8 mouse cellular contexts compared by ENCODE assay signal in the genomic region with DNA sequence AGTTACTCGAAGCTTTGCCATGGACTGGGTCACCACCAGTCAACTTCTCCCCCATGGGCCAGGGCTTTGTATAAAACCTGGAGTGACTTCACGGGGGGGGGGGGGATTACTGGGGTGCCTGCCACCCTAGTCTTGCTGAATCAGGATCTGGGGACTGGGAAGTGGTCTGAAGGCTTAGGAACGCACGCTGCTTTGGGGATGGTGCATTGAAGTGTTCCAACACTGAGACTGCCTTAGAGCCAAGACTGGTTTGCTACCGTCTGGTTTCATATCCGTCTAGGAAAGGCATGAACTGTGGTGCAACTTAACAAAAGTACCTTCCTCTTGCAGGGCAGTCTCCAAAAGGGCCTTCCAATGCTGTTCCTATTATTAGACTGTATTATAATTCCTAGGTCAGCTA. TPM values are rescaled to one million over a fixed set of nuclear protein-coding genes. Genes with fewer than 3 reads are reported as not detected.
A peak's percentile ranks its signal among the peaks of the same experiment; 100 is the strongest.
DNase-seq lines count a peak whose midpoint lies in the region; ATAC-seq and TF ChIP-seq lines count a peak whose summit lies in the region.

No protein-coding gene starts in this region.

- peak overlapping the region; percentile 66 for H3K4me2 ChIP-seq in lung, embryonic 15.5 days
- peak overlapping the region; percentile 83 for H3K4me2 ChIP-seq in liver, embryonic 14.5 days (ENCODE audit: low read depth)

- peaks cover 17% of the 10 kb centered on the region for H3K4me1 ChIP-seq in lung, embryonic 15.5 days
- peaks cover 8 to 10% of the 10 kb centered on the region in 2 experiments; a peak in 3 of 4 replicates for H3K4me1 ChIP-seq in liver, embryonic 14.5 days (replicated peaks; ENCODE audit: control insufficient read depth in 2 of 2, insufficient read depth in 2 of 2, low read length in 1 of 2)

- peak overlapping the region; percentile 62 for H3K4me3 ChIP-seq in lung, embryonic 15.5 days
- H3K4me3 ChIP-seq in liver, embryonic 14.5 days (ENCODE audit: insufficient read depth in 1 of 2, low read depth in 2 of 2, low read length in 2 of 2) = no peak overlapping the region; a peak in 1 of 4 replicates

- H3K27ac ChIP-seq in lung, embryonic 15.5 days = no peak overlapping the region
- H3K27ac ChIP-seq in liver, embryonic 14.5 days = no peak overlapping the region

- WGBS in lung, embryonic 15.5 days = 41% methylated on average over 6 of the region's 6 CpGs
- WGBS in liver, embryonic 14.5 days (ENCODE audit: insufficient replicate concordance) = 47% methylated on average over 6 of the region's 6 CpGs

- TF ChIP-seq EP300 in liver, embryonic 14.5 days (IDR thresholded peaks at IDR 0.05; ENCODE audit: low read depth) = no peak

- H3K9ac ChIP-seq in lung, embryonic 15.5 days = no peak overlapping the region
- H3K9ac ChIP-seq in liver, embryonic 14.5 days (replicated peaks) = no peak overlapping the region

- H3K36me3 ChIP-seq in lung, embryonic 15.5 days = peaks cover 37% of the 10 kb centered on the region
- peaks cover 20% of the 10 kb centered on the region for H3K36me3 ChIP-seq in liver, embryonic 14.5 days (replicated peaks; ENCODE audit: control insufficient read depth, insufficient read depth, low read depth)

- no peaks in the 10 kb centered on the region for H3K9me3 ChIP-seq in lung, embryonic 15.5 days
- no peaks in the 10 kb centered on the region for H3K9me3 ChIP-seq in liver, embryonic 14.5 days (ENCODE audit: control insufficient read depth, low read length)

- peak; percentile 6 to 20 for DNase-seq in frontal cortex, adult 2 months (ENCODE audit: extremely low spot score in 1 of 2, low spot score in 1 of 2)
- no peak for DNase-seq in frontal cortex, postnatal 36 days (ENCODE audit: low spot score in 2 of 2)
- no peak for DNase-seq in lung, adult 18-20 months
- DNase-seq in liver, embryonic 14.5 days (ENCODE audit: low read depth in 3 of 3, low spot score in 3 of 3) = no peak
- DNase-seq in telencephalon, adult 2 months (ENCODE audit: low read depth, low spot score) = peak; percentile 44
- no peak for DNase-seq in left cerebral cortex, adult 11 months (ENCODE audit: low spot score)
- no peak for DNase-seq in right cerebral cortex, postnatal 36 days (ENCODE audit: low spot score in 2 of 2)

- no peaks in the 10 kb centered on the region for H3K27me3 ChIP-seq in lung, embryonic 15.5 days
- H3K27me3 ChIP-seq in liver, embryonic 14.5 days (ENCODE audit: control insufficient read depth, insufficient read depth, low read length) = no peaks in the 10 kb centered on the region

- TF ChIP-seq CTCF in liver, embryonic 14.5 days (IDR thresholded peaks at IDR 0.05; ENCODE audit: low read depth) = no peak

- no peak for ATAC-seq in lung, embryonic 15.5 days (ENCODE audit: borderline replicate concordance, extremely low read depth, low FRiP score, low TSS enrichment)
- no peak for ATAC-seq in liver, embryonic 14.5 days (ENCODE audit: insufficient read depth)

RNA-seq across cellular contexts. Expression of a gene that starts 1.4 kb away (rescaled TPM):
- polyA plus RNA-seq in frontal cortex, adult 2 months (2012; rRNA removed) = 40.4 and 46.6 TPM in 2 replicates
- 82.6 and 89.4 TPM in 2 replicates for polyA plus RNA-seq in lung, embryonic 15.5 days (2015; fragmentation: Nextera tagmentation; extraction: Ambion mirVana)
- 10.7 and 14.2 TPM in 2 replicates for polyA plus RNA-seq in liver, embryonic 14.5 days (2012; rRNA removed)
- 54.7 and 55.2 TPM in 2 replicates for polyA plus RNA-seq in liver, embryonic 14.5 days (2014; fragmentation: Nextera tagmentation; extraction: Ambion mirVana)

RNA-seq across cellular contexts. Expression of a gene that starts 10.9 kb away (rescaled TPM):
- polyA plus RNA-seq in frontal cortex, adult 2 months (2012; rRNA removed) = 0.30 and 0.63 TPM in 2 replicates
- polyA plus RNA-seq in lung, embryonic 15.5 days (2015; fragmentation: Nextera tagmentation; extraction: Ambion mirVana) = 0.08 and 0.14 TPM in 2 replicates
- polyA plus RNA-seq in liver, embryonic 14.5 days (2012; rRNA removed) = not detected in 2 replicates
- polyA plus RNA-seq in liver, embryonic 14.5 days (2014; fragmentation: Nextera tagmentation; extraction: Ambion mirVana) = 0.08 TPM in 1 of 2 replicates, not detected in the other

RNA-seq across cellular contexts. Expression of a gene that starts 19.2 kb away (rescaled TPM):
- polyA plus RNA-seq in frontal cortex, adult 2 months (2012; rRNA removed) = 23.8 and 26.4 TPM in 2 replicates
- polyA plus RNA-seq in lung, embryonic 15.5 days (2015; fragmentation: Nextera tagmentation; extraction: Ambion mirVana) = 46.4 and 47.3 TPM in 2 replicates
- 6.0 and 9.3 TPM in 2 replicates for polyA plus RNA-seq in liver, embryonic 14.5 days (2012; rRNA removed)
- 26.5 and 27.3 TPM in 2 replicates for polyA plus RNA-seq in liver, embryonic 14.5 days (2014; fragmentation: Nextera tagmentation; extraction: Ambion mirVana)

RNA-seq across cellular contexts. Expression of a gene that starts 19.2 kb away (rescaled TPM):
- 48.2 and 50.2 TPM in 2 replicates for polyA plus RNA-seq in frontal cortex, adult 2 months (2012; rRNA removed)
- polyA plus RNA-seq in lung, embryonic 15.5 days (2015; fragmentation: Nextera tagmentation; extraction: Ambion mirVana) = 56.9 and 60.0 TPM in 2 replicates
- polyA plus RNA-seq in liver, embryonic 14.5 days (2012; rRNA removed) = 7.8 and 11.0 TPM in 2 replicates
- polyA plus RNA-seq in liver, embryonic 14.5 days (2014; fragmentation: Nextera tagmentation; extraction: Ambion mirVana) = 22.5 and 26.4 TPM in 2 replicates

RNA-seq across cellular contexts. Expression of a gene that starts 35.3 kb away (rescaled TPM):
- polyA plus RNA-seq in frontal cortex, adult 2 months (2012; rRNA removed) = 3.1 and 4.2 TPM in 2 replicates
- polyA plus RNA-seq in lung, embryonic 15.5 days (2015; fragmentation: Nextera tagmentation; extraction: Ambion mirVana) = 13.2 and 14.9 TPM in 2 replicates
- 1.6 and 3.4 TPM in 2 replicates for polyA plus RNA-seq in liver, embryonic 14.5 days (2012; rRNA removed)
- polyA plus RNA-seq in liver, embryonic 14.5 days (2014; fragmentation: Nextera tagmentation; extraction: Ambion mirVana) = 4.3 and 6.0 TPM in 2 replicates

Comparison
In these comparisons a context has a peak if more than half of its experiments do, and no peak if none do; other contexts are left out.
1. DNase-seq: peak in frontal cortex, adult 2 months (2 of 2) and telencephalon, adult 2 months (single experiment); none in frontal cortex, postnatal 36 days (0 of 2), lung, adult 18-20 months (0 of 2), liver, embryonic 14.5 days (0 of 3), left cerebral cortex, adult 11 months (single experiment) and right cerebral cortex, postnatal 36 days (0 of 2).